Mouse (Mus musculus) frontal cortex, postnatal 25 days (tissue): ENCODE measurements around the gene Stk11ip.

ENCODE experiments used
- DNase-seq, 2 experiments: peaks; one replicate each; pipeline ENCODE4 v3.0.0; 2022; ENCODE audit warnings: low spot score in 2 of 2

Stk11ip gene

GRCm38 (mm10) chr1:75570403-75570802 is 49.1 kb downstream of the Stk11ip start:
- DNase-seq, result no peak

GRCm38 (mm10) chr1:75572776-75573175 is 51.4 kb downstream of the Stk11ip start:
- DNase-seq, result no peak

GRCm38 (mm10) chr1:75573715-75574114 is 52.4 kb downstream of the Stk11ip start:
- no peak for DNase-seq

GRCm38 (mm10) chr1:75574476-75575310 is 53.4 kb downstream of the Stk11ip start:
- DNase-seq, result no peak

DNA sequence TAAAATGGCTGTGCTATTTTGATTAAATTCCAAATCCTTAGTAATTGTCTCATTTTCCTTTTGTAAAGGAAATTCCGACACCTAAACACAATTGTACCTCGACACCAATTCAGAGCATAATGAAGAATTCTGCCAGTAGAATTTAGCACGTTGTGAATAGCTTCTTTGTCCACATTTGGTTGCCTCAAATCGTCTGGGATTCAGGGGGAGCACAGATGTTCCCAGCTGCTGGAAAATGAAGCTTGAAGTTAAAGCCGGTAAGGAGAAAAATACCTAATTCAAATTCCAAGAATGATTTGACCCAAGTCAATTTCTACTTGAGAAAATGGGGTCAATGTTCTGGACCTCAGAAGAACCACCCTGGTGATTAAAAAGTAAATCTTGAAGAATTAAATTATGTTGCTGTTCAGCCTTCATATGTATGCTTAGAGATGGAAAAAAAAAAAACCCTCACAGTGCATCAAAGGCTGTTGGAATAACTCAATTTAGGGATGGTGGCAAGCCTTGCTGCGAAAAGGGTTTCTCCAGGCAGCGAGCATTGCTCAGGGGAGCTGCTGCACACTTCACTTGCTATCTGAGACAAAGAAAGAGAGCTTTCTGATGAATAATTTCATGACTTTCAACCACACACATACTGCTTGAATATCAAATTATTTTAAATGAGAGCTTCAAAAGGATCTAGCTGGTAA is 60.8 kb downstream of the Stk11ip start:
- no peak for DNase-seq

DNA sequence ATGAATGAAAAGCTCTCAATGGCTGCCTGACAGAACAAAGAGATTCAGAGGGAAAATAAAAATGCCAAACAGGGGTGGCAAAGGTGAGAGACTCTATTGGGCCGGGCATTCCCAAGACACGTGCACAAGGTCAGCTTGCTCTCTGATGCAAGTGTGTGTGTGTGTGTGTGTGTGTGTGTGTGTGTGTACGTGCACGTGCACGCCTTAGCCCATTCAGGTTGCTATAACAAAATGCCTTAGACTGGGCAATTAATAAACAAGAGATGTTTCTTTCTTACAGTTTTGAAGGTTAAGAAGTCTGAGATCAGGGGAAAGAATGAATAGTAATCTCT is 61.3 kb downstream of the Stk11ip start:
- DNase-seq, result no peak

DNA sequence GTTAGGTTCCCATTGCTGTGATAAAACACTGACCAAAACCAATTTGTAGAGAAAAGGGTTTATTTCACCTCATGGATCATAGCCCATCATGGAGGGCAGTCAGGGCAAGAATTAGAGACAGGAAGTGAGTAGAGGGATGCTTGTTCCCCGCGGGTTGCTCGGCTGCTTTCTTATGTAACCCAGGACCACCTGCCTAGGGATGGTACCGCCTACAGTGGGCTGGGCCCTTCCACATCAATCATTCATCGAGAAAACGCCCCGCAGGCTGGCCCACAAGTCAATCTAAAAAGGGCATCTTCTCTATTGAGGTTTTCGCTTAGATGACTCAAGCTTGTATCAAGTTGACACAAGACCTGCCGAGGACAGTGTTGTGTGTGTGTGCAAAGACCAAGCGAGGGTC is 61.7 kb downstream of the Stk11ip start:
- DNase-seq, result no peak

DNA sequence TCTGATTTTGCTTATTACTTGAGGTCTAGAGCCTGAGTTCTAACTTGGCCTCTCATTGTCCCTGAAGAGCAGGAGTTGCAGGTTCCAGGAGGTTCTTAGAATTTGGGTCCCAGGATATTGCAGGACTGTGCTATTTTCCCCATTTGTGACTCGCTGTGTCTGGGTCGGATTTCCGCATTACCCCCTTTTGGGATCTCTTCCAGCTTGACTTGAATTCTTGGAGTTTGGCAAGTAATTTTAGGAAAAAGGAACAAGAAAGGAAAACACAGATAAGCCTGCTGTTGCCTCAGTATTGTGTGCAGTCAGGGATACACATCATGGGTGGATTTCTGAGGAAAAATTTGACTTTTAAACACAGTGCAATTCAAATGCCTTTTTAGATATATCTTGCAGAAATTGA is 65.5 kb downstream of the Stk11ip start:
- DNase-seq, result no peak
